Mouse (Mus musculus) heart, postnatal 0 days (tissue): Measurements from ENCODE around the gene Samt1.
"Not testable (repeated sequence)": the region's sequence is repeated elsewhere in the genome, so short reads cannot be mapped to it uniquely, and the experiment has no call there.

Source experiments
- CTCF ChIP-seq: IDR thresholded peaks from 2 replicates; pipeline ENCODE4 v1.5.1; 2016; ENCODE audit warnings: antibody characterized with exemption, control low read depth, low read depth
- EP300 ChIP-seq: IDR thresholded peaks from 2 replicates; pipeline ENCODE4 v1.6.1; 2016; ENCODE audit warnings: antibody characterized with exemption, low read depth

DNA sequence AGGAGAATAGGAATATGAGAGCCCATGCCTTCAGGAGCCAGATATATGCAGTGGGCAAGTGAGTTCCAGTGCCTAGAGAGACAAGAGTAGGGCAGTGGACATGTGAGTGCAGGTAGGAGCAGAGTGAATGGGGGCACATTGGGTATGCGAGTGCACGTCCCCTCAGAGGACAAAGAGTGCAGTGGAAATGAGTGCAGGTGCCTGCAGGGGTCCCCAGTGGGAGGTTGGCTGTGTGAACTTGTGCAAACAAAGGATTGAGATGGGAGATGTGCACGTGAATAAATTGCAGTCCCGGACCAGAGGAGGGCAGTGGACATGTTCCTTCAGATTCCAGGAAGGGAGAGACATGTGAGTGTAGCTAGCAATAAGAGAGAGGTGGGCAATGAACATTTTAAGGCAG lies 36.0 kb downstream of the Samt1 start:
- TF ChIP-seq CTCF, EP300: not testable (repeated sequence)
